Mouse (Mus musculus): ENCODE measurements around the gene Rasgef1b.

The Rasgef1b gene

GRCm38 (mm10) chr5:99541321-99541895 is 187.5 kb downstream of the Rasgef1b start:
- no peak for DNase-seq (ENCODE audit: low spot score)

GRCm38 (mm10) chr5:99533416-99533815 is 195.4 kb downstream of the Rasgef1b start:
- no peak for DNase-seq (ENCODE audit: low spot score)

- DNase-seq (ENCODE audit: low spot score), result no peak
These were observed 202.1 kb downstream of the Rasgef1b start for GRCm38 (mm10) chr5:99526797-99527201.

- no peak for DNase-seq (ENCODE audit: low spot score)
These were observed 203.2 kb downstream of the Rasgef1b start for GRCm38 (mm10) chr5:99525649-99526048.

- DNase-seq (ENCODE audit: low spot score), result no peak
These were observed 206.1 kb downstream of the Rasgef1b start for GRCm38 (mm10) chr5:99522571-99523269.

- peak; percentile 18 for DNase-seq (ENCODE audit: low spot score)
These were observed 207.5 kb downstream of the Rasgef1b start for GRCm38 (mm10) chr5:99521411-99521810.

GRCm38 (mm10) chr5:99519556-99519955 is 209.3 kb downstream of the Rasgef1b start:
- DNase-seq (ENCODE audit: low spot score), result no peak

GRCm38 (mm10) chr5:99519023-99519422 is 209.8 kb downstream of the Rasgef1b start:
- DNase-seq (ENCODE audit: low spot score), result no peak

- DNase-seq (ENCODE audit: low spot score), result no peak
These were observed 212.7 kb downstream of the Rasgef1b start for GRCm38 (mm10) chr5:99516207-99516606.

GRCm38 (mm10) chr5:99515764-99516163 is 213.1 kb downstream of the Rasgef1b start:
- no peak for DNase-seq (ENCODE audit: low spot score)

GRCm38 (mm10) chr5:99513209-99513880 is 215.5 kb downstream of the Rasgef1b start:
- DNase-seq (ENCODE audit: low spot score), result no peak

GRCm38 (mm10) chr5:99511081-99511480 is 217.8 kb downstream of the Rasgef1b start:
- no peak for DNase-seq (ENCODE audit: low spot score)

- no peak for DNase-seq (ENCODE audit: low spot score)
These were observed 222.8 kb downstream of the Rasgef1b start for GRCm38 (mm10) chr5:99506109-99506508.

- DNase-seq (ENCODE audit: low spot score), result no peak
These were observed 224.5 kb downstream of the Rasgef1b start for GRCm38 (mm10) chr5:99504349-99504830.

GRCm38 (mm10) chr5:99502681-99503080 is 226.2 kb downstream of the Rasgef1b start:
- no peak for DNase-seq (ENCODE audit: low spot score)

- DNase-seq (ENCODE audit: low spot score), result no peak
These were observed 229.3 kb downstream of the Rasgef1b start for GRCm38 (mm10) chr5:99499404-99500089.

- no peak for DNase-seq (ENCODE audit: low spot score)
These were observed 231.0 kb downstream of the Rasgef1b start for GRCm38 (mm10) chr5:99497856-99498255.

GRCm38 (mm10) chr5:99496931-99497782 is 231.7 kb downstream of the Rasgef1b start:
- DNase-seq (ENCODE audit: low spot score), result no peak

- DNase-seq (ENCODE audit: low spot score), result no peak
These were observed 232.8 kb downstream of the Rasgef1b start for GRCm38 (mm10) chr5:99496157-99496453.

- DNase-seq (ENCODE audit: low spot score), result no peak
These were observed 233.3 kb downstream of the Rasgef1b start for GRCm38 (mm10) chr5:99495354-99496156.

- DNase-seq (ENCODE audit: low spot score), result no peak
These were observed 235.0 kb downstream of the Rasgef1b start for GRCm38 (mm10) chr5:99493861-99494260.
